Mouse (Mus musculus): Measurements from ENCODE around the gene Atoh8.

Gene Atoh8

DNA sequence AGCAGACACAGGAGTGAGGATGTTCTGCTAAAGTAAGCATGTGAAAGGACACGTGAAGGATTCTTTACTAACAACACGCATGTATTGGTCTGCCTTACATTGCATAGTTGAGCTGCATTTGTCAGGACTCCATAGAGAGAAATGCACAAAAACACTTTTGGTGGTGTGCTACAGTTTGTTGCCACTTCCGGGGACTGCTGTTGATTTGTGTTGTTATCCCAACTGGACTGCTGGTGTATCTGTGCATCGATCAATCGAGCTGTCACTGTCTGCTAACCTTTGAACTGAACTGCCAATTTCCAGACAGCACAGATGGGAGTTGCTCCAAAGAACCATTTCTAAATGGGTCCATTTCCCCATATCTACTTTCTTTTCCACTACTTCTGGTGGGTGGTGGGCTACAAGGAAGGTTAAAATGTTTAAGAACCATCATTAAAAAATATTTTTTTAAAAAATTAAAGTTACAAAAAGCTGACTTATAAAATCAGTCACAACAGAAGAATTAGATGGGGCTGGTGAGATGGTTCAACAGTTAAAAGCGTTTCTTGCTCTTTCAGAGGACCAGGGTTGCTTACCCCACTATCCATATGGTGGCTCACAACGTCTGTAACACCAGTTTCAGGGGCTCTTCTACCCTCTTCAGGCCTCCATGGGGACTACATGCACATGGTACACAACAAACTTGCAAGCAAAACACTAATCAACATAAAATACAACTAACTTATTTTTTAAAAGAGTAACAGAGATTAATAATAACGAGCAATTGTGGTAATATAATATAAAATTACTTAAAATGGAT lies 76.2 kb downstream of the Atoh8 start:
- in situ Hi-C loops (cut with MboI, MseI): loop anchor here (25.0 kb wide), 1 partner anchor 172 kb away; no protein-coding TSS in a partner anchor
